Mouse (Mus musculus) retina, adult 2 months (tissue): ENCODE results near the gene Adtrp.

Experiments
- DNase-seq: peaks from one replicate; pipeline ENCODE4 v3.0.0-alpha.2; 2012; ENCODE audit warnings: low read depth, low spot score

Gene Adtrp

GRCm38 (mm10) chr13:41847516-41848126 lies at the start of gene Adtrp:
TSS of gene Adtrp (minus strand) at chr13:41847684.
- no peak for DNase-seq

- no peak for DNase-seq
Observed at GRCm38 (mm10) chr13:41892016-41892415, 44.5 kb upstream of the Adtrp start.

- DNase-seq, result no peak
Observed at GRCm38 (mm10) chr13:41890618-41891017, 43.1 kb upstream of the Adtrp start.

- no peak for DNase-seq
Observed at GRCm38 (mm10) chr13:41890111-41890600, 42.7 kb upstream of the Adtrp start.

- DNase-seq, result no peak
Observed at GRCm38 (mm10) chr13:41888644-41889043, 41.2 kb upstream of the Adtrp start.

- no peak for DNase-seq
Observed at GRCm38 (mm10) chr13:41886120-41886519, 38.6 kb upstream of the Adtrp start.

GRCm38 (mm10) chr13:41883665-41884291 lies 36.3 kb upstream of the Adtrp start:
- DNase-seq, result no peak

- DNase-seq, result no peak
Observed at GRCm38 (mm10) chr13:41881201-41881600, 33.7 kb upstream of the Adtrp start.

GRCm38 (mm10) chr13:41880525-41880924 lies 33.0 kb upstream of the Adtrp start:
- DNase-seq, result no peak

- no peak for DNase-seq
Observed at GRCm38 (mm10) chr13:41872686-41873085, 25.2 kb upstream of the Adtrp start.

GRCm38 (mm10) chr13:41872161-41872562 lies 24.7 kb upstream of the Adtrp start:
- no peak for DNase-seq

GRCm38 (mm10) chr13:41867533-41867932 lies 20.0 kb upstream of the Adtrp start:
- DNase-seq, result no peak

- no peak for DNase-seq
Observed at GRCm38 (mm10) chr13:41865575-41865974, 18.1 kb upstream of the Adtrp start.

- no peak for DNase-seq
Observed at GRCm38 (mm10) chr13:41865071-41865470, 17.6 kb upstream of the Adtrp start.

GRCm38 (mm10) chr13:41860603-41861405 lies 13.3 kb upstream of the Adtrp start:
- no peak for DNase-seq

- DNase-seq, result no peak
Observed at GRCm38 (mm10) chr13:41855206-41856185, 8.0 kb upstream of the Adtrp start.

- DNase-seq, result no peak
Observed at GRCm38 (mm10) chr13:41850727-41851378, 3.4 kb upstream of the Adtrp start.

- no peak for DNase-seq
Observed at GRCm38 (mm10) chr13:41846516-41846915, 968 bp downstream of the Adtrp start.

- DNase-seq, result no peak
Observed at GRCm38 (mm10) chr13:41845013-41845412, 2.5 kb downstream of the Adtrp start.

GRCm38 (mm10) chr13:41844071-41844470 lies 3.4 kb downstream of the Adtrp start:
- DNase-seq, result no peak

- DNase-seq, result no peak
Observed at GRCm38 (mm10) chr13:41833614-41834139, 13.8 kb downstream of the Adtrp start.
